Mouse (Mus musculus) heart, postnatal 0 days (tissue): Measurements from ENCODE around the gene Mef2d. TPM values are rescaled to one million over a fixed set of nuclear protein-coding genes. Genes with fewer than 3 reads are reported as not detected.

Experiments
- ATAC-seq: fragments of 200-750 bp; cut with Nextera tagmentation; 2 replicates; pipeline ENCODE4 v1.8.0; 2017; ENCODE audit warnings: low read depth, moderate number of reproducible peaks, moderate library complexity; ENCODE audit not compliant: insufficient read depth
- DNase-seq: peaks from one replicate; pipeline ENCODE4 v3.0.0-alpha.2; 2016; ENCODE audit warnings: low spot score
- H3K27ac ChIP-seq: fragments of 300-500 bp; sonication (generic); 2 replicates; pipeline ENCODE4 v1.5.1; 2014; ENCODE audit warnings: low read depth, mild to moderate bottlenecking
- H3K27me3 ChIP-seq: fragments of 300-500 bp; sonication (generic); 2 replicates; pipeline ENCODE4 v1.6.1; 2014; ENCODE audit warnings: low read length, mixed read lengths; ENCODE audit not compliant: control insufficient read depth, insufficient read depth
- H3K36me3 ChIP-seq: fragments of 300-500 bp; sonication (generic); replicated peaks from 2 replicates; pipeline ENCODE4 v1.6.1; 2014; ENCODE audit warnings: low read length, mixed read lengths; ENCODE audit not compliant: control insufficient read depth, insufficient read depth
- H3K4me1 ChIP-seq: fragments of 300-500 bp; sonication (generic); 2 replicates; pipeline ENCODE4 v1.6.1; 2014; ENCODE audit warnings: antibody characterized with exemption; ENCODE audit not compliant: control insufficient read depth, insufficient read depth
- H3K4me2 ChIP-seq: fragments of 300-500 bp; sonication (generic); 2 replicates; pipeline ENCODE4 v1.6.1; 2014; ENCODE audit warnings: low read depth, mild to moderate bottlenecking, low read length, moderate library complexity
- H3K4me3 ChIP-seq: fragments of 300-500 bp; sonication (generic); 2 replicates; pipeline ENCODE4 v1.5.1; 2014; ENCODE audit warnings: low read depth, low read length
- H3K9ac ChIP-seq: fragments of 300-500 bp; sonication (generic); replicated peaks from 2 replicates; pipeline ENCODE4 v1.6.1; 2014; ENCODE audit warnings: low read depth, low read length, mixed read lengths
- H3K9me3 ChIP-seq: fragments of 300-500 bp; sonication (generic); replicated peaks from 2 replicates; pipeline ENCODE4 v1.6.1; 2016; ENCODE audit warnings: low read length; ENCODE audit not compliant: control insufficient read depth
- CTCF ChIP-seq: IDR thresholded peaks from 2 replicates; pipeline ENCODE4 v1.5.1; 2016; ENCODE audit warnings: antibody characterized with exemption, control low read depth, low read depth
- EP300 ChIP-seq: IDR thresholded peaks from 2 replicates; pipeline ENCODE4 v1.6.1; 2016; ENCODE audit warnings: antibody characterized with exemption, low read depth
- WGBS: fragments of 180-500 bp; shearing (Covaris S2); extraction: QIAGEN DNeasy Blood & Tissue Kit; methylation state at CpG from one replicate; pipeline ENCODE4 v1.1.7; 2014; 5-methylcytosine and 5-hydroxymethylcytosine counted together
- polyA plus RNA-seq: library from polyadenylated mRNA; unstranded; fragments of >200 nt; fragmentation: Nextera tagmentation; extraction: Ambion mirVana; gene quantifications from 2 replicates; pipeline ENCODE4 v1.2.1, GENCODE M21; 2015
- total RNA-seq: library from RNA; depleted of rRNA; stranded (reverse); fragments of >200 nt; gene quantifications from 2 replicates; pipeline ENCODE4 v1.2.3, GENCODE M21; 2014; ENCODE audit warnings: low replicate concordance

The Mef2d gene
- total and polyA plus RNA-seq, 2 experiments from 2014 or later, result 30.0 to 70.8 TPM

- no peak for ATAC-seq
- peaks cover 52% of the 10 kb centered on the region for H3K4me1 ChIP-seq
Observed at GRCm38 (mm10) chr3:88136945-88137494, 5.2 kb upstream of the Mef2d start.

GRCm38 (mm10) chr3:88137821-88138220 lies 4.4 kb upstream of the Mef2d start:
- Histone ChIP-seq H3K4me1 (peaks cover 45% of the 10 kb centered on the region), H3K4me2 (peak overlapping the region; percentile 95), H3K9ac (peak overlapping the region; percentile 84; the same call in 1 of the 2 replicates), H3K36me3 (no peaks in the 10 kb centered on the region), H3K9me3 (no peaks in the 10 kb centered on the region), H3K4me3 (peak overlapping the region; percentile 60), H3K27me3 (no peaks in the 10 kb centered on the region), H3K27ac (peak overlapping the region; percentile 99)
- no peak for TF ChIP-seq CTCF
- no peak for TF ChIP-seq EP300
- DNase-seq (peak; percentile 55), ATAC-seq (no peak)
- 6% methylated on average over 3 of the region's 3 CpGs for WGBS

More at GRCm38 (mm10) chr3:88136945-88137494, 5.2 kb upstream of the Mef2d start:
- Histone ChIP-seq H3K36me3 (no peaks in the 10 kb centered on the region), H3K4me3 (no peak overlapping the region), H3K4me2 (no peak overlapping the region), H3K27me3 (no peaks in the 10 kb centered on the region), H3K27ac (peak overlapping the region; percentile 99), H3K9ac (no peak overlapping the region), H3K9me3 (no peaks in the 10 kb centered on the region)
- WGBS, result 70% methylated on average over 4 of the region's 4 CpGs
- no peak for TF ChIP-seq EP300
- no peak for TF ChIP-seq CTCF
- DNase-seq, result peak; percentile 4

- Histone ChIP-seq H3K9ac (peak overlapping the region; percentile 84), H3K4me2 (peak overlapping the region; percentile 95), H3K4me3 (peak overlapping the region; percentile 60), H3K36me3 (no peaks in the 10 kb centered on the region), H3K9me3 (no peaks in the 10 kb centered on the region), H3K27me3 (no peaks in the 10 kb centered on the region), H3K27ac (peak overlapping the region; percentile 99), H3K4me1 (peaks cover 40% of the 10 kb centered on the region)
- under 1% methylated on average over 32 of the region's 32 CpGs for WGBS
- ATAC-seq, result peak; percentile 66
- peak; percentile 99 for DNase-seq
- peak; percentile 98 for TF ChIP-seq EP300
- TF ChIP-seq CTCF, result no peak
Observed at GRCm38 (mm10) chr3:88138336-88139242, 3.6 kb upstream of the Mef2d start.

GRCm38 (mm10) chr3:88139243-88140177 lies 2.7 kb upstream of the Mef2d start:
- peak overlapping the region; percentile 95 for H3K4me2 ChIP-seq
- H3K36me3 ChIP-seq, result no peaks in the 10 kb centered on the region
- H3K9me3 ChIP-seq, result no peaks in the 10 kb centered on the region
- DNase-seq (no peak), ATAC-seq (no peak)
- H3K4me1 ChIP-seq, result peaks cover 41% of the 10 kb centered on the region
- H3K27me3 ChIP-seq, result no peaks in the 10 kb centered on the region
- peak overlapping the region; percentile 99 for H3K27ac ChIP-seq
- 14% methylated on average over 25 of the region's 25 CpGs for WGBS
- TF ChIP-seq EP300, result no peak
- no peak for TF ChIP-seq CTCF
- H3K4me3 ChIP-seq, result peak overlapping the region; percentile 60
- H3K9ac ChIP-seq, result peak overlapping the region; percentile 84
